Mouse (Mus musculus) kidney, adult 8-10 months (tissue): ENCODE data around the gene Dock6.

Experiments
- DNase-seq, 2 experiments: peaks; one replicate each; pipeline ENCODE4 v3.0.0; 2022

Gene Dock6

DNA sequence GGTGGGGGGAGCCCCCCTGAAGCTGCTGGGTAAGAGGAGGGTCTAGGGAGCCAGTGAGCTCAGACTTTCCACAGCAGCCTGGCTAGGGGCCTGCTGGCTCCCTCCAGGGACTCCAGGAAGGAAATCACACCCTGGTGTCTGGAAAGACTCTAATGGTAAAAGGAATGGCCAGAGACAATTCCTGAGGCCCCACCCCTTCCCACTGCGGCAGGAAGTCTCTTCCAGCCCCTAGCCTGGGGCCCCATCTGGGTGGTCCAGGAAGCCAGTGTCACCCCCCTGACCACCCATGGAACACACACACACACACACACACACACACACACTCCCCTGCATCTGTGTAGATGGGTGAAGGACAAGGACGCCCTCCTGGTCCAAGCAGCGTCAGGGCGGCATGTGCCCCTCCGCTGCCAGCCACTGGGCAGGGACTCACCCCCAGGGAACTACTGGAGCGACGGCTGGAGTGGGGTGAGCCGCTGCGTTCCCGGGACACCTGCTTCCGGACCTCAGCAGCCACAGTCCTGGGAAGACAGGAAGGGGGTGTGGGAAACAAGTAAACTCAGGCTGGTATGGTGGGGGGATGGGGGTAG is 5.6 kb downstream of the Dock6 start:
- peak; percentile 65 to 72 for DNase-seq

DNA sequence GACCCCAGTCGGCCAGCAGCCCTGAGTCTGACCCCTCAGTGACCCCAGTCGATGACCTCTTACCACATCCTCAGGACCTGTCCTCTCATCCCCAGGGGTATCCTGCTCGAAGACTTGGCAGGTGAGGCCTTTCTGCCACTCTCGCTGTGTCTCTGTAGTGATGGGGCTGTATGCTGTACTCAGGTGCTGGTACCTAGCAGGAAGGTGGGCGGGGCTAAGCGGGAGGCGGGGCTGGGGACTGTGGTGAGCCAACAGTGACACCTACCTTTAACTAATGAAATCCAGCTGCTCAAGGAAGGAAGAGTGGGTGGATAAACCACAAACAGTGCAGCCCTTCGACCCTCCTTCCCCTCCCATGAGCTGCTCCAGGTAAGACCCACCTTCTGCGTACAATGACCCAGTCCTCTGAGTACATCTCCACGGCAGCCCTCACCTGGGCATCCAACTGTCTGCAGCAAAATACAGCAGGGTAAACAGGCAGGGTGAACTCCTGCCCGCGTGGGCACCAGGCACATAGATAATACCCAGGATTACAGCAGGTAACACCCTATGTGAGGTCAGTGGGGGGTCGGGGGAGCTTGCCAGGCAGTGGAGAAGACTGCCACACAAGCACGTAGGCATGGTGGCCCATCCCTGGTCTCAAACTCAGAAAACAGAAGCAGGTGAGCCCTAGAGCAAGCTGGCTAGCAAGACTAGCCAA is 6.9 kb downstream of the Dock6 start:
- peak in 1 of 2 experiments; percentile 43 for DNase-seq

DNA sequence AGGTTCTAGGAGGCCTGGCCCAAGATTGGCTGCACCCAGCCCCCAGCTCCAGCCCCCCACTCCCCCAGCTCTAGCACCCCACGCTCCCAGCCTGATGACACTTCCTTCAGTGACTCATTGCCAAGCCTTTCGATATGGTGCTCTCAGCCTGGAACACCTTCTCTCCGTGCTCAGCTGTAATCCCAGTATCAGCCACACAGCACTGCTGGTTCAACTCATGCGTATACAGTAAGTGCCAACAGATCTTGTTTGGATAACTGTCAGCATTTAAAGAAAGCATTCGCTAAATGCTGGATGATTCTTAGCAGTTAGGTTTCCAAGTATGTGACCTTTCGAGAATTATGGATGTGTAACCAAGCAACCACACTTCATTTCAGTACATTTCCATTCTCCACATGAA is 9.3 kb downstream of the Dock6 start:
- no peak for DNase-seq

DNA sequence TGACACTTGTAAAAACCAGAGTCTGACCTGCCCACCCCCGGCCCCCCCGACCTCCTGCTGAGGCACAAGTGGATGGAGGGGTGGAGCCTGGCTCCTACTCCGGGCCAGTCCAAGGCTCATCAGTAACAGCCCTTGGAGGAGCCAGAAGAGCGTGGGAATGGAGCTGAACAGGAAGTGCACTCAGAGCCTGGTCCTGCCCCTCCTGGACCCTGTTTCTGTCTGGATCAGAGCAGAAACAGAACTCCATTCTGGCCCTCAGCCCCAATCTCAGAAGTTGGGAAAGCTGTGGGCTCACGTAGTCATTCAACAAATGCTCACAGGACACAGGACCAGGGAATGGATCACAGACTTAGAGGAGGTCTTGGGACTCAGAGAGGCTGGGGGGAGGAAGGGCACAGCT is 10.0 kb downstream of the Dock6 start:
- peak; percentile 33 to 40 for DNase-seq

DNA sequence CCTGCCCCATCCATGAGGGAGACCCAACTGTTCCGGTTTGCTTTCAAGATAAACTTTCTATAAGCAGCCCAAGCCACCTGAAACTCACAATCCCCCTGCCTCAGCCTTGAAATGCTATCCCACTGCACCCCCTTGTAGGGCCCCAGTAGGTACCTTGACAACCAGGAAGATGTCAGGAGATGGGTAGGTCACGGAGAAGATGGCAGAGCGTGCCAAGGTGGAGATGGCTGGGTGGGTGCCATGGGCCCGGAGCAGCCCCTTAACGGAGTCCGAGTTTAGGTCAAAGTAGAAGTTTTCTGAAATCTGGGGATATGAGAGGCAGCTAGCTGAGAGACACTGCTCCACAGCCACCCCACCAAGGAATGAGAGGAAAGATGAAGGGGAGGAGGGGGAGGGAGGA is 11.1 kb downstream of the Dock6 start:
- DNase-seq = no peak

DNA sequence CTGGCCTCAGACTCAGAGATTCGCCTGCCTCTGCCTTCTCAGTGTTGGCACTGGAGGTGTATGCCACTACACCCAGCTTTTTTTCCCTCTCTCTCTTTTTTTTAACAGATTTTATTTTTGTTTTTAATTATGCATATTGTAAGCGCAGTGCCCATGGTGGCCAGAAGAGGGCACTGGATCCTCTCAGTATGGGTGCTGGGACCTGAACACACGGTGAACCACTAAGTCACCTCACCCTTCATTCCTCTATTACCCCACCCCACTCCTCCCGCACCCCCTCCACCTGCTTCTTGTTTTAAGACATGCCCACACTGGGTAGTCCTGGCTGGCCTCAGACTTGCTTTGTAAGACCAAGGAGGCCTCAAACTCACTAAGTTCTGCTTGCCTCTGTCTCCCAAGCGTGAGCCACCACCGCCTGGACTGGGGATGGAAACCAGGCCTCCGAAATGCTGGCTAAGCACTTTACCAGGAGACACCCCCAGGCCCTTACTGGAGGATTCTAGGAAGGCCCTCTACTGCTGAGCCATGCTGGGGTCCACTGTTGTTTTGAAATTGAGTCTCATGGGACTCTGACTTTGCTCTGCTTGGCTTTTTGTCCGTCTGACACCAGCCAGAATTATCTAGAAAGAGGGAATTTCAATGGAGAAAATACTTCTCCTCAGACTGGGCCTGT is 12.2 kb downstream of the Dock6 start:
- peak in 1 of 2 experiments; percentile 69 for DNase-seq

DNA sequence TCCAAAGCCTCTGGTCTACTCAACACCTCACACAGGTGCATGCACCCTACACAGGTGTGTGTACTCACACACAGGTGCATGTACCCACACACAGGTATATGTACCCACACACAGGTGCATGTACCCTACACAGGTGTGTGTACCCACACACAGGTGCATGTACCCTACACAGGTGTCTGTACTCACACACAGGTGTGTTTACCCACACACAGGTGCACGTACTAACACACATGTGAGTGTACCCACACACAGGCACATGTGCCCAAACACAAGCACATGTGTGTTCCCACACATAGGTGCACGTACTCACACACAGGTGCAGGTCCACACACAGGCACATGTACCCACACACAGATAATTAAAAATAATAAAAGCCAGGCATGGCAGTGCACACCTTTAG is 14.7 kb downstream of the Dock6 start:
- DNase-seq = no peak

DNA sequence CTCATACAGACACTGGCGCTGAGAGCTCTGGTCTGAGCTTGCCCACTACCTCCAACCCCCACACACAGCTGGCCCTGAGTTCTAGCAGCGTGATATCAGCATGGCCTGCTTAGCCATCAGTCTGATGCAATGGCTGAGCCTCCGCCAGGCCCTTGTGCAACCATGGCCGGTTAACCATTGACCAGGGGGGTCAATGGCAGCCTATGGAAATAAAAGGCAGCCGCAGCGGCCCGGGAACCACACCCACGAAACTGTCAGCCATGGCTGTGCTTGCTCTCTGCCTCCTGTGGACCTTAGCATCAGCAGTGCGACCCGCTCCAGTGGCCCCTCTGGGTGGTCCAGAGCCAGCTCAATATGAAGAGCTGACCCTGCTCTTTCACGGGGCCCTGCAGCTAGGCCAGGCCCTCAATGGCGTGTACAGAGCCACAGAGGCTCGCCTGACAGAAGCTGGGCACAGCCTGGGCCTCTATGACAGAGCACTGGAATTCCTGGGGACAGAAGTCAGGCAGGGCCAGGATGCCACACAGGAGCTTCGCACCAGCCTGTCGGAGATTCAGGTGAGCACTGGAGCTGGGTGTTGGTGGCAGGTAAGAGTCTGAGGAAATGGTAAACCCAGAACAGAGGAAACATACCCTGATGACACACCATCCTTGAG is 17.1 kb downstream of the Dock6 start, which contains the start of gene Angptl8:
Gene Angptl8, plus strand, starts transcription at position 253 of the 655 bp plus-strand sequence.
- peak; percentile 76 to 84 for DNase-seq

DNA sequence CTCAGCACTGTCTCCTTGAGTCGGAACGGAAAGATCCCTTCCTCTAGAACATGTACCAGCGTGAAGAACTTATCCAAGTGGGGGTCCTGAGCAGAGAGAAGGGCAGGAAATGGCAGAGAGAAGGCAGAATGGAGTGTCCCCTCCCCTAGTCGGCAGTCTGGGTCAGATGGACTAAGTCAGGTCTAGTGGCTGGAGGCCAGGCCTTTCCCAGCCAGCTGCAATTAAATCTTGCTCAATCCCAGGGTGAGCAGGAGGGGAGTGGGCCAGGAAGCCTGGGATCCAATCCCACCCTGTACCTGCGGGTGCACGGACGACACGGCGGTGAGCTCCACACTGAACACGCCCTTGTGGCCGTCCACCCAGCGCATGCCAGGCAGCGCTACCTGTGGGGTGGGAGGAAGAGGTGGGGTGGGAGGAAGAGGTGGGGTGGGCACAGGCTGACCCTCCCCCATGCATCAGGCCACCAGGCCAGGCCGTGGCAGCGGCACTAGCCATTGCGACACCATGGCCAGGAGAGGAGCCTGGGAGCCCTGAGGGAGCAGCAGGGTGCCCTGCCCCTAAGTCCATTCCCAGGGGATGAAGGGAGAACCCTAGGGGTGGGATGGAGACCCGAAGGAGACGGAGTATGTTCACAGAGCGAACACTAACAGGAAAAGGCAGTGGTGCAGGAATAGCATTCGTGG is 20.7 kb downstream of the Dock6 start:
- DNase-seq = no peak

DNA sequence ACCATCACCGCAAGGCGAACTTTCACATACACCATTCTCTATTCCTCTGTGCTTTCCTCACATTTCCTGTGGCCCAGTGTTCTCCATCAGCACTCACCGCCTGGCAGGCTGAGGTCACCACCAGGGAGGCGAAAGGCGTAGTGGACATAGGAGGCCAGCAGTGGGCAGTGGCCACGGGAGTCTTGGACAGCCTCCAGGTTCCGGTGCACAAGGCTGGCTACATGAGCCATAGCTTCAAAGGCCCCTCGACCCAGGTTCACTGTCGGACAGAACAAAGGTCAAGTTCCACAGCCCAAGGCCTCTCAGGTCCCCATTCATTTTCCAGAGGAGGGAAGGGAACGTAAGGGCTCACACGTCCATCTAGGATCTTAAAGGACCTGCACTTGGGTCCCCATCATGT is 21.5 kb downstream of the Dock6 start:
- DNase-seq = peak; percentile 64 to 73

DNA sequence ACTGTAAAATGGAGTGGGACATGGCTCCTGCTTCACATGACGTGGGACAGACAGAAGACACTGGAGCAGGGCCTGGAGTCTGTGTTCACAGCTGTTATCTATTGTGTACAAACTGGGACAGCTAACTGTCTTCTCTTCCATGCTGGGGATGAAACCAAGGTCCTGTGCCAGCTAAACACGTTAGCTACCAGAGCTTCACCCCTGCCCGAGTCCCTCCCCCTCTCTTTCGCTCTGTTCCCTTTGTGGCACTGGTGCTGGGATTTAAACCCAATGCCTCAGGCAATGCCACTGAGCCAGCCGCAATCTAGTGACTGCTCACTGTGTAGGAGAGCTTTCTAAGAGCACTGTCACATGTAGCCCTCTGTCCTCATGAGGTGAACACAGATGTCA is 22.0 kb downstream of the Dock6 start:
- no peak for DNase-seq

DNA sequence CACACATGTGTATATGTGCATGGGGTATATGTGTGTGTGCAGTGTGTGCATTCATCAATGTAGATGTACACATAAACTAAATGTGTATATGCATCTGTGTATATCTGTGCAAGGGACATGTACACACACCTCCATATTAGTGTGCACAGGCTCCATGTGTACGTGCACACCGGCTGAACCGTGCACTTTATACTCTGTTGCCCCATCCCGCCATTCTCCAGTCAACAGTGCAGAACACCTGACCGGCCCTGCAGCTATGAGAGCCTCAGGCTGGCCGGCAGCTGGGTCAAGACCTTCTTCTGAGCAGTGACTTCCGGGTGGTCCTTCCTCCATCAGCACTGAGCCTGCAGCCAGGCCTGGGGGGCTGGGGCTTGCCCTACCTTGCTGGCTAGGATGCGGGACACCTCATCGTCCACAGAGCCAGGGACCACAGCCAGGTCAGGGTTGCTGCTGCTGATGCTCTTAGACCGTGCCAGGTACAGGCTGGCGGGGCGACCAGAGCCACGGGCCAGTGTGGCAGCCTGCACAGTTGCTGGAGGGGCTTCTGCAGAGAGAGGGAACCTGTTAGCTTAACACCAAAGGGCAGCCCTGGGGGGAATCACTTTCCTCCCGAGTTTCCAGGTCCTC is 22.5 kb downstream of the Dock6 start:
- DNase-seq = no peak

DNA sequence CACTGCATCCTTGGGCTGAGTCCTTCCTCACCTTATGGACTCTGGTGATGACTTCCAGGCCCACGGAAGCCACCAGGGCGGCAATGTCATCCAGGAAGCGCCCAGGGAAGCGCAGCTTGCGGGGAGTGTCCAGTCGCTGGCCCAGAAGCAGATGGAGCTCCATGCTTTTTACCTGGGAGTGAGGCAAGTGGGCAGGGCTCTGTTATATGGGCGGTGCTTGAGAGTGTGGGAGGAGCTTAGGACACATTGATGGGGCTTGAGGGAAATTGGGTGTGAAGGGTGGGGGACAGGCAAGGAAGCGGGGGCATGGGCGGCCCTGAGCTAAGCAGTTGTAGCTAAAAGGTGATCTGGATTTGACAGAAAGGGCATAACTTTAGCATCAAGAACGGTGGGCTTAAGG is 28.1 kb downstream of the Dock6 start:
- no peak for DNase-seq

DNA sequence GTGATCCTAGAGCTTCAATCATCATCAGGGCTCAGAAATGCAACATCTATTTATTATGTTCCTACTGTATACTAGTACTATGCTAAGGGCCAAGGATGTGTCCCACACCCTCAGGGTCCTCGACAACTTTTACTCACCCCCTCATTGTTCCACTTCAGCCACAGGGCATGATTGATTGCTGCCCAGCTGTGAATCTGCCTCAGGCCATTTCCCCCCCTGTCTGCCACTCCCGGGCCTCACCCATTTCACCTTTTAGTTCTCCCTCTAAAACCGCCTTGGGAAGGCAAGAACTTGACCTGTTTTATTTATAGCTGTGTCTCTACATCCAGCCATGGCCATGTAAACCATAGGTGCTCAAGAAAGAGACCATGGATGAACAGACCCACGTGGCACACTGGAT is 28.5 kb downstream of the Dock6 start:
- no peak for DNase-seq

DNA sequence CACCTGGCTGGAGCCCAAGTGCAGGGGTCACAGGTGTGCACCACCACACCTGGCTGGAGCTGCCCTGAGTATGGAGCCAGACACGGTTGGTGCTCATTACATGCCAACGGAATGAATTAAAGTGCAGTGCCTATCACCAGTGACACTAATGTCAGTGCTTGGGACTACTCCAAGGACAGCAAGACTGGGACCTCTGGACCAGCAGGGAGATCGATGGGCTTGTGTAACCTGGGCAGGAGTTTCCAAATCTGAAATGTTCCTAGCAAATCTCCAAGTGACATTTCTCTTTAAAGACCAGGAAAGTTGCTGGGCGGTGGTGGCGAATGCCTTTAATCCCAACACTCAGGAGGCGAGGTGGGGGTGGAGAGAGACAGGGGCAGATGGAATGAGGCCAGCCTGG is 29.7 kb downstream of the Dock6 start:
- no peak for DNase-seq

DNA sequence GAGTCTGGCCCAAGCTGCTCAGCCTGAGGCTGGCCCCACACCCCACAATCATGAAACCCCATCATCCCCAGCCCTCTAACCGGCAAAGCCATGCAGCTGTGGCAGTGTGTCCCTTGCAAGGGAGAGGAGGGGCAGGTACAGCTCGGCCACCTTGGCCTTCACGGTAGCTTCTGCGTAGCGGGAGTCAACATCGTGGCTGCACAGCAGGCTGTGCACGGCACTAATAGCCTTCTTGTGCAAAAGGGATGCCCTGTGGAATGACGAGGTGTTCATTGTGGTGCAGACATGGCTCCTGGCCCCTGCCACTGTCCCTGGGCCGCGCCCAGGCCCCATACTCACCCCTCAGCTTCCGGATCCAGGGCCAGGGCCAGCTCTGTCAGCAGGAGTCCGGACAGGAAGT is 32.3 kb downstream of the Dock6 start:
- DNase-seq = no peak

DNA sequence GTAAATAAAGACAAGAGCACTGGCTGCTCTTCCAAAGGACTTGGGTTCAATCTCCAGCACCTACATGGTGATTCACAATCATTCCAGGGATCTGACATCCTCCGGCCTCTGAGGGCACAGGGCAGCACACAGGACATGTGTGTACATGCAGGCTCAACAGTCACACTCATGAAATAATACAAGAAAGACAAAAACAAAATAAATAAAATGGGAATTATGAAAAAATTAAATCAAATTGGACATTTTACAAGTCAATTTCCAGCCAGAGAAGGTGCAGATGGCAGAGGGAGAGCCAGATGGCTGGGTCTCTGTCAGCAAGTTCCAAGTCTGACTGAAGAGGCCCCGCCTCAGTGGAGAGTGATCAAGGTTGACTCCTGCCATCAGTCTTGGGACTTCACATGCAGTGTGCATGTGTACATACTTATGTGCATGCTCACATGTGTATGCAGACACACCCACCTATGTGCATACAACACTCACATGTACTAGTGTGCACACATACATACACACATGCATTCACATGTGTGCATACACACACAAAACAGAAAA is 33.2 kb downstream of the Dock6 start:
- DNase-seq = no peak

DNA sequence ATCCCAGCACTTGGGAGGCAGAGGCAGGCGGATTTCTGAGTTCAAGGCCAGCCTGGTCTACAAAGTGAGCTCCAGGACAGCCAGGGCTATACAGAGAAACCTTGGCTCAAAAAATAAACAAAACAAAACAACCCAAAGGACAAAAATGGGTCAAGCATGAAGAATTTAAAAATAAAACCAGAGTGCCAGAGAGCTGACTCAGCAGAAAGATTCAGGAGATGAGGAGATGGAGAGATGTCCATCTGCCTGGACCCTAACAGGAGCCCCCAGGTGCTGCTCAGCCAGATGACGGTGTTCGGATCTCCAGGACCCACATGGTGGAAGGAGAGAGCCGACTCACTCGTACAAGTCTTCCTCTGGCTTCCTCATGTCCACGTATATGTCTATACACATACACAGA is 33.9 kb downstream of the Dock6 start:
- DNase-seq = no peak

DNA sequence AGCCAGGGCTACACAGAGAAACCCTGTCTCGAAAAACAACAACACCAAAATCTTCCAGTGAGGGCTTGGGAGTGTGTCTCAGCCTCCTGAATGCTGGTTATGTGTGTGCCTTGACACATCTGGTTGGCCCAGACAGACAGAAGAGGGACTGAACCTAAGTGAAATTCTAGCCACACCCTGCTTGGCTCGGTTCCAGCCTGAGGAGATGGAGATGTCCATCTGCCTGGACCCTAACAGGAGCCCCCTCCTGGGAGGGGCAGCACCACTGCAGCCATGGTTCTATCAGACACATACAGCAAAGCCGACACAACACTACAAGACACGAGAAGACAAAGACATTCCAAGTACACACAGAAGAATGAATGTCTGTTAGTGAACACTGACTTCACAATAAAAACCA is 34.3 kb downstream of the Dock6 start:
- no peak for DNase-seq

DNA sequence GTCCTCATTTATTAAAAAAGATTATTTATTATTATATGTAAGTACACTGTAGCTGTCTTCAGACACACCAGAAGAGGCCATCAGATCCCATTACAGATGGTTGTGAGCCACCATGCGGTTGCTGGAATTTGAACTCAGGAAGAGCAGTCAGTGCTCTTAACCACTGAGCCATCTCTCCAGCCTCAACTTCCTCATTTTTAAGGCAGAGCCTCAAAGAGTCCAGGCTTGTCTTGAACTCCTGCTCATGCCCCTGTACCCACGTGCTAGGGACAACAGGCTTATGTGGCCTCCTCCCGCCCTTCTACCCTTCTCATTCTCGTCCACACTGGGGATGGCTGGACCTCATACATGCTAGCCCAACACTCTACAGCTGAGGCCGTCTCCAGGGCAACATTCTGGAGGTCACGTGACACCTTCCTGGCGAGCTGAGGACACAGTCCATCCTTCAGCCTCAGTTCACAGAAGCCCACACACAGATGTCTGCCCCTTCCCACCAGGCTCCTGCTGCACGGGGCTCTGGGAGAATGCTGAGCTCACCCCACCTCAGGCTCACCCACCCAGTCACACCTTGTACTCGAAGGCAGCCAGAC is 35.6 kb downstream of the Dock6 start:
- no peak for DNase-seq

DNA sequence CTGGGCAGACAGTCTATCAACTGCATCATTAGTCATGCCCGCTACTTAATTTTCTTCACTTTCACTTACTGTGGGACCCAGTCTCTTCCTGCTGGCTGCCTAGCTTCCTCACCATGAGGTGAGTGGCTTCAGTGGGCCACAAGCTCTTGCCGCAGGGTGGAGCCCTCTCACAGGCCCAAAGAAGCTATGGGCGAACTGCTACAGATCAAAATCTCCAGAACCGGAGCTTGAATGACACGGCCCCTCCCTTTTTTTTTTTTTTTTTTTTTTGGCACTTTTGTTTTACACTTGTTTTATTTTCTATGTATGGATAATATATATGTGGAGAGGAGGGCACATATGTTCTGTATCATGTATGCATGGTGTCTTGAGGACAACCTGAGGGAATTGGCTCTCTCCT is 41.3 kb downstream of the Dock6 start:
- DNase-seq = no peak

DNA sequence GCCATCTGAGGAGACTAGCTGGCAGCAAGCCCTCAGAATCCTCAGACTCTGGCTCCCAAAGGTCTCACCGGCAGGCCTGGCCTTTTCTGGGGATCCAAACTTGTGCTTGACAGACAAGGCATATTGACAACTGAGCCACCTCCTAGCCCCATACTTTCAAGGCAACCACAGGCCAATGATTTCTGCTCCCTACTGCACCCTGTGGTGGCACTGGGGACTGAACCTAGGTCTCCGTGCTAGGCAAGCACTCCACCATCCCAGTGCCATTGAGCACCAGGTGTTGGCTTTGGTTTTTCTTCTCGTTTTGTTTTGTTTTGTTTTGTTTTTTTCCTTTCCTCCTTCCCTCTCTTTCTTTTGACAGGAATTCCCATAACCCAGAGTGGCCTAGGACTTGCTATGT is 43.9 kb downstream of the Dock6 start:
- no peak for DNase-seq
